Mouse (Mus musculus): ENCODE measurements around the gene Fgf11. TPM values are rescaled to one million over a fixed set of nuclear protein-coding genes. Genes with fewer than 3 reads are reported as not detected.

The Fgf11 gene
- polyA plus RNA-seq (2015; fragmentation: Nextera tagmentation; extraction: Ambion mirVana): 1.0 and 1.7 TPM in 2 replicates

DNA sequence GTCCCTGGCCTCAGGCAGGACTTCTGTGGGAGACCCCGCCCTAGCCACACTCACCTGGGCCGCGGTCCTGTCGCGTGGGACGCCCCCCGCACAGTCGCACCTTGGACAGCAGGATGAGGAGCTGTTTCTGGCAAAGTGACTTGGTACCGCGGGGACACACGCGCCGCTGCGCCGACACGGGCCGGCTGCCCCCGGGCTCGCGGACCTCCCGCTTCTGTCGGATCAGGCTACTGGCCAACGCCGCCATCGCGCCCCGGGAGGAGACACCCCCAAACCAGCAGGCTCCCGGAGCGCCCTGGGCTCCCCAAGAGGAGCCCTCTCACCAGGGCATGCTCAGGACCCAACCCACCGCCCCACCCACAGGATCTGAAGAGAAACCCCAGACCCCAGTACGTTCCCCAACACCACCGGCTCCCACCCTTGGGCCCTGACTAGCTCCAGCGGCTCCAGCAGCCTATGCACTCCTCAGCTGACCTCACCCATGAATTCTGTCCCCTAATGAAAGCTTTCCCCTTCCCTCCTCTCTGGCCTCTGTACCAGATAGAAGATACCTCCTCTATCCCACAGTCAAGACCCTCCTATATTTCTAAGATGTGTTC lies at the start of gene Fgf11:
Gene Fgf11 (minus strand): TSS at position 479 of the 599 bp plus-strand sequence.
- Histone ChIP-seq H3K27ac (ENCODE audit: low read length) (0 out of 2 replicates have a peak within 1 kb of the TSS, but pooled peaks have one; percentile 33), H3K4me1 (replicated peaks; ENCODE audit: control insufficient read depth, insufficient read depth, low read length) (peaks cover 49% of the 10 kb centered on the region), H3K9me3 (ENCODE audit: control insufficient read depth, low read length) (peaks cover 2% of the 10 kb centered on the region; the same call in 1 of the 2 replicates), H3K4me3 (ENCODE audit: low read length) (peak within 1 kb of the TSS; percentile 66), H3K4me2 (ENCODE audit: low read depth, low read length) (peak within 1 kb of the TSS; percentile 98), H3K36me3 (ENCODE audit: control insufficient read depth, insufficient read depth, low read length) (no peaks in the 10 kb centered on the region), H3K27me3 (ENCODE audit: control insufficient read depth, insufficient read depth, low read depth, low read length) (peaks cover 31% of the 10 kb centered on the region), H3K9ac (ENCODE audit: low read length) (peak within 1 kb of the TSS; percentile 75)
- no peak for ATAC-seq (ENCODE audit: low read depth)
- WGBS: 1% methylated on average over 31 of the region's 33 CpGs

DNA sequence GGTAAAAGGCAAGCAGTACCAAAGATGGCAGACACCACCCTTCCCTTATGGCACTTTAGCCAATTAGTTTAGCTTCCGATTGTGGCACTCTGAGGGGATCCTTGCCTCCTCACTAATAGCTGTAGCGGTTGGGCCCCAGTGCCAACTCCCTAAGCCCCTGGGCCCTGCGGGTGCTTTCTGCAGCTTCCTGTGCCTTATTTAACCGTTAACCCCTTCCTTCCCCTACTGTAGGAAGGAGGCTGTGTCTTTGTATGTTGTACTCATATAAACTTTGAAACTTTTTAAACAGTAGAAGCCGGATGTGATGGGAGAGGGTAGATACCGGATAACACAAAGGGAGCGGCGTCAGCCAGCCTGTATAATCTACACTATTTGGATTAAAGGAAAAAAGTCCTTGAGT lies 49.1 kb upstream of the Fgf11 start:
- peak overlapping the region; percentile 32; the same call in 1 of the 2 replicates for H3K27ac ChIP-seq (ENCODE audit: low read length)
- WGBS: 66% methylated on average over 8 of the region's 8 CpGs
- no peak overlapping the region for H3K4me3 ChIP-seq (ENCODE audit: low read length)
- H3K9ac ChIP-seq (ENCODE audit: low read length): no peak overlapping the region
- H3K9me3 ChIP-seq (ENCODE audit: control insufficient read depth, low read length): no peaks in the 10 kb centered on the region
- H3K4me2 ChIP-seq (ENCODE audit: low read depth, low read length): no peak overlapping the region
- peaks cover 34% of the 10 kb centered on the region for H3K36me3 ChIP-seq (ENCODE audit: control insufficient read depth, insufficient read depth, low read length)
- peaks cover 10% of the 10 kb centered on the region for H3K4me1 ChIP-seq (replicated peaks; ENCODE audit: control insufficient read depth, insufficient read depth, low read length)
- H3K27me3 ChIP-seq (ENCODE audit: control insufficient read depth, insufficient read depth, low read depth, low read length): no peaks in the 10 kb centered on the region
- ATAC-seq (ENCODE audit: low read depth): no peak

DNA sequence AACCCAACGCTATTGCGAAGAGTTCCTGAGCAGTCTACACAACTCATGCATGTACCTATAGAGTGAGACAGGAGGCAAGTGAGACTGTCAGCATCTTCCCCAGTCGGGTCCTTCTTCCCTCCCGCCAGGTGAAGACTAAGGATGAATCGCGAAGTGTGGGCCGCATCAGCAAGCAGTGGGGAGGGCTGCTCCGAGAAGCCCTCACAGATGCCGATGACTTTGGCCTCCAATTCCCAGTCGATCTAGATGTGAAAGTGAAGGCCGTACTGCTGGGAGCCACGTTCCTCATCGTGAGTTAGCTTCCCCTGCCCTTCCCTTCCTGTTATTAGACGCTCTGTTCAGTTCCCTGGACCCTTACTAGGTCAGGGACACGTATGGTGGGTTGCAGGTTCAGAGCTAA lies 48.2 kb upstream of the Fgf11 start:
- no peak overlapping the region for H3K9ac ChIP-seq (ENCODE audit: low read length)
- H3K9me3 ChIP-seq (ENCODE audit: control insufficient read depth, low read length): no peaks in the 10 kb centered on the region
- no peak overlapping the region for H3K4me2 ChIP-seq (ENCODE audit: low read depth, low read length)
- no peaks in the 10 kb centered on the region for H3K27me3 ChIP-seq (ENCODE audit: control insufficient read depth, insufficient read depth, low read depth, low read length)
- no peak overlapping the region for H3K4me3 ChIP-seq (ENCODE audit: low read length)
- WGBS: 88% methylated on average over 15 of the region's 15 CpGs
- no peak for ATAC-seq (ENCODE audit: low read depth)
- no peak overlapping the region for H3K27ac ChIP-seq (ENCODE audit: low read length)
- H3K36me3 ChIP-seq (ENCODE audit: control insufficient read depth, insufficient read depth, low read length): peaks cover 34% of the 10 kb centered on the region
- peaks cover 16% of the 10 kb centered on the region for H3K4me1 ChIP-seq (replicated peaks; ENCODE audit: control insufficient read depth, insufficient read depth, low read length)

DNA sequence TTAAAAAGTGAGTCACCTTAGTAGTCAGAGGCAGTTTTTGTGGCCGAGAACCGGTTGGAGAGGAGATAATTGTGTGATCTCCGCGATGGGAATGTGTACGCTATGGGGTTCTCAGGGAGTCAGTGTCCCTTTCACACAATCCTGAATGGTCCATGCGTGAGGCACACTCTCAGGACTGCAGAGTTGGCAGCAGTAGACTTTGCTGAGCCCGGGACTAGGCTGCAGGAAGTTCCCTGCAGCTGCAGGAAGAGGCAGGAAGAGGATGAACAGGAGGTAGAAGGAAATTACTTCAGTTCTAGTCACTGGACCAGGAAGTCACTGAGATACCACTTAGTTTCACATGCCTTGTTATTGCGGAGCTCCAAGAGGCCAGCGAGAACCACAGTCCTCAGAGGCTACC lies 47.5 kb upstream of the Fgf11 start:
- Histone ChIP-seq H3K4me3 (ENCODE audit: low read length) (no peak overlapping the region), H3K27me3 (ENCODE audit: control insufficient read depth, insufficient read depth, low read depth, low read length) (no peaks in the 10 kb centered on the region), H3K4me2 (ENCODE audit: low read depth, low read length) (no peak overlapping the region), H3K9ac (ENCODE audit: low read length) (no peak overlapping the region), H3K4me1 (replicated peaks; ENCODE audit: control insufficient read depth, insufficient read depth, low read length) (peaks cover 16% of the 10 kb centered on the region), H3K36me3 (ENCODE audit: control insufficient read depth, insufficient read depth, low read length) (peaks cover 34% of the 10 kb centered on the region), H3K9me3 (ENCODE audit: control insufficient read depth, low read length) (no peaks in the 10 kb centered on the region), H3K27ac (ENCODE audit: low read length) (peak overlapping the region; percentile 18; the same call in 1 of the 2 replicates)
- ATAC-seq (ENCODE audit: low read depth): no peak
- WGBS: 72% methylated on average over 9 of the region's 9 CpGs

DNA sequence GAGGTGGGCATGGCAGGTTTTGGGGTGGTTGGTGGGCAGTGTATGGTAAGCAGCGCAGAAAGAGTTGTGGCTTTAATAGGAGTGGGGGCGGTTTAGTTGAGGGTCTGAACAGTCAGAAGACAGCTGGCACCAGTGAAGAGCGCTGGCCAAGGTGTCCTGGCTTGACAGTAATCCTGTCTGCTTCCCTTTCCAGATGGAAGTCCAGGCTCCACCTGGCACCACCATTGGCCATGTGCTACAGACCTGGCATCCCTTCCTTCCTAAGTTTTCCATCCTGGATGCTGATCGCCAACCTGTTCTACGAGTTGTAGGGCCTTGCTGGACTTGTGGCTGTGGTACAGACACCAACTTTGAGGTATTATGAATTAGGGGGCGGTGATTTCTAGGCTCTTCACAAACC lies 46.4 kb upstream of the Fgf11 start:
- Histone ChIP-seq H3K4me1 (replicated peaks; ENCODE audit: control insufficient read depth, insufficient read depth, low read length) (peaks cover 16% of the 10 kb centered on the region), H3K27ac (ENCODE audit: low read length) (no peak overlapping the region), H3K36me3 (ENCODE audit: control insufficient read depth, insufficient read depth, low read length) (peaks cover 34% of the 10 kb centered on the region), H3K27me3 (ENCODE audit: control insufficient read depth, insufficient read depth, low read depth, low read length) (no peaks in the 10 kb centered on the region), H3K9me3 (ENCODE audit: control insufficient read depth, low read length) (no peaks in the 10 kb centered on the region), H3K4me2 (ENCODE audit: low read depth, low read length) (peak overlapping the region; percentile 96), H3K4me3 (ENCODE audit: low read length) (no peak overlapping the region; the same call in 1 of the 2 replicates), H3K9ac (ENCODE audit: low read length) (no peak overlapping the region)
- no peak for ATAC-seq (ENCODE audit: low read depth)
- WGBS: 92% methylated on average over 6 of the region's 6 CpGs

DNA sequence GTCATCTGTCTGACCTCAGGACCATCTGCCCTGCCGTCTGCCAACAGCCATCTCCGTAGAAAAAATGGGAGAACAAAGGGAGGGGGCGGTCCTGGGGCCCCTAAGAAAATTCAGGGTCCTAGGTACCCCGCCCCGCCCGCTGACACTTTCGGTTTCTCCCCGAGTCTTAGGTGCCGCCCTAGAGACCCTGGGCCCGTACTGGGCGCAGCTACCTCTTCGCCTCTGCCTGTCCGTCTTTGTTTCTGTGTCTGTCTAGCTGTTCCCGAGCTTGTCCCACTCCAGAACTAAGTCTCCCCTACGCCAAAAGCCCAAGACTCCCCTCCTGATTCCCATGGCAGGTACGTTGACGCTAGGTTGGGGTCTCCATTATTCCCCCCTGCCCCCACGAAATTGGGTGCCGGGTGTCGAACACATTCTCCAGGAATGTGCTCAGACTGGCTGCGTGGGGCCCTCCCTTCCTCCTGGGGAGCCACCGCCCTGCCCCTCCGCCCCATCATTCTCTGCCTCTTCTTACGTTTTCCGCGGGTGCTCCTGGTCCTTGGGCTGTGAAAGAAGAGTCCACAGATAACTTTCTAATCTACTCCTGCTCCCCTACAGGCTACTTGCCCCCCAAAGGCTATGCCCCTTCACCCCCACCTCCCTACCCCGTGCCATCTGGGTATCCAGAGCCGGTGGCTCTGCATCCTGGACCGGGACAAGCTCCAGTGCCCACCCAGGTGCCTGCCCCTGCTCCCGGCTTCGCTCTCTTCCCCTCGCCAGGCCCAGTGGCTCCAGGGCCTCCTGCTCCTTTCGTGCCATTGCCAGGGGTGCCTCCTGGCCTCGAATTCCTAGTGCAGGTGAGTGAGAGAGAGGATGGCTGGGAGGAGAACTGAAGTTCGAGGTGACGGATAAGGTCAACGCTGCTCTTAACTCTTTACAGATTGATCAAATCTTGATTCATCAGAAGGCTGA lies 45.4 kb upstream of the Fgf11 start:
- H3K36me3 ChIP-seq (ENCODE audit: control insufficient read depth, insufficient read depth, low read length): peaks cover 33% of the 10 kb centered on the region
- H3K4me1 ChIP-seq (replicated peaks; ENCODE audit: control insufficient read depth, insufficient read depth, low read length): peaks cover 16% of the 10 kb centered on the region
- H3K9ac ChIP-seq (ENCODE audit: low read length): peak overlapping the region; percentile 80
- H3K27me3 ChIP-seq (ENCODE audit: control insufficient read depth, insufficient read depth, low read depth, low read length): no peaks in the 10 kb centered on the region
- H3K27ac ChIP-seq (ENCODE audit: low read length): peak overlapping the region; percentile 98
- H3K4me2 ChIP-seq (ENCODE audit: low read depth, low read length): peak overlapping the region; percentile 96
- H3K9me3 ChIP-seq (ENCODE audit: control insufficient read depth, low read length): no peaks in the 10 kb centered on the region
- WGBS: 9% methylated on average over 35 of the region's 37 CpGs
- H3K4me3 ChIP-seq (ENCODE audit: low read length): peak overlapping the region; percentile 89
- ATAC-seq (ENCODE audit: low read depth): peak; percentile 58

DNA sequence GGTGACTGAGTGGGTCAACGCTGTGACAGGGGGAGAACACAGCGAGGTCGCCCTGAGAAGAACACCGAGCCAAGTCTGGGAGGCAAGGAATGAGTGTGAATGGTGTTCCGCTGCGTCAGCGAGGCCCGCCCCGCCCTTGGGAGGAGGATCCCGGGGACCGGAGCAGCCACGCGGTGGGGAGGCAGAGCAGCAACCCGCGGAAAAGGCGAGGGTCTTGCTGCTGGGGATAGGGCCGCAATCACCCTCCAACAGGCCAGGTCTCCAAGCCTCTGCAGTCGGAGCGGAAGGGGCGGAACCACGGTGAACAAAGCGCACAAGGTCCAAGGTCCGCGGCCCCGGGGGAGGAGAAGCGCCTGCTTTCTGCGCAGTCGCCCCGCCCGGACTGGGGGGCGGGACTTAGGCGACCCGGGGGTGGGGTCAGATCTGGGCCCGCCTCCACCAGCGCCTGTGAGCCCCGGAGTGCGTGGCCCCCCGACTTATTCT lies 44.6 kb upstream of the Fgf11 start, which contains the start of gene Plscr3:
Gene Plscr3 (plus strand): TSS at position 179 of the 483 bp plus-strand sequence.
- no peaks in the 10 kb centered on the region for H3K27me3 ChIP-seq (ENCODE audit: control insufficient read depth, insufficient read depth, low read depth, low read length)
- peak within 1 kb of the TSS; percentile 80 for H3K9ac ChIP-seq (ENCODE audit: low read length)
- H3K4me1 ChIP-seq (replicated peaks; ENCODE audit: control insufficient read depth, insufficient read depth, low read length): peaks cover 16% of the 10 kb centered on the region
- peak within 1 kb of the TSS; percentile 98 for H3K27ac ChIP-seq (ENCODE audit: low read length)
- H3K4me2 ChIP-seq (ENCODE audit: low read depth, low read length): peak within 1 kb of the TSS; percentile 96
- ATAC-seq (ENCODE audit: low read depth): peak; percentile 97
- under 1% methylated on average over 35 of the region's 38 CpGs for WGBS
- H3K9me3 ChIP-seq (ENCODE audit: control insufficient read depth, low read length): no peaks in the 10 kb centered on the region
- H3K4me3 ChIP-seq (ENCODE audit: low read length): peak within 1 kb of the TSS; percentile 89
- peaks cover 25% of the 10 kb centered on the region for H3K36me3 ChIP-seq (ENCODE audit: control insufficient read depth, insufficient read depth, low read length)

DNA sequence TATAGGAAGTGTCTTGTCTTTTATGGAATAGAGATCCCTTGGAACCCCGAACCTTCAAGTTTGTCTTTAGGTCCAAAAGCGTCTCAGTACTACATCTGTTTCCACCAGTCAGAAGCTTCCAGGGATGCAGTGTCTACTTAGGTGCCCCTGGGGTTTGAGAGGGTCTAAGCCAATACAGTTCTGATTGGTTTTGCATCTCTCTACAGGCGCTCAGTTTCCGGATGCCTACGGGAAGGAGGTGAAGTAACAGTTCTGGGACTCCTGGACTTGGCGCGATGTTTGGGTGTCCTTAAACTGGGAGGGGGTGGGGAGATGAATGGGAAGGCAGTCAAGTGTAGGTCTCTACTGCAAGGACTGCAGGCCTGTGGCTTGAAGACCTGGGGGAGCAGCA lies 37.1 kb upstream of the Fgf11 start:
- H3K9me3 ChIP-seq (ENCODE audit: control insufficient read depth, low read length): no peaks in the 10 kb centered on the region
- 1% methylated on average over 7 of the region's 7 CpGs for WGBS
- peak overlapping the region; percentile 62 for H3K4me3 ChIP-seq (ENCODE audit: low read length)
- ATAC-seq (ENCODE audit: low read depth): no peak
- H3K4me1 ChIP-seq (replicated peaks; ENCODE audit: control insufficient read depth, insufficient read depth, low read length): peaks cover 37% of the 10 kb centered on the region
- H3K4me2 ChIP-seq (ENCODE audit: low read depth, low read length): peak overlapping the region; percentile 98
- H3K9ac ChIP-seq (ENCODE audit: low read length): peak overlapping the region; percentile 74
- peak overlapping the region; percentile 75 for H3K27ac ChIP-seq (ENCODE audit: low read length)
- H3K36me3 ChIP-seq (ENCODE audit: control insufficient read depth, insufficient read depth, low read length): no peaks in the 10 kb centered on the region
- H3K27me3 ChIP-seq (ENCODE audit: control insufficient read depth, insufficient read depth, low read depth, low read length): peaks cover 11% of the 10 kb centered on the region
